Mouse (Mus musculus) CH12.LX (cell line): Measurements from ENCODE around the gene Amz2. TPM values are rescaled to one million over a fixed set of nuclear protein-coding genes. Genes with fewer than 3 reads are reported as not detected.

Experiments
- DNase-seq: peaks from one replicate; pipeline ENCODE4 v3.0.0-alpha.2; 2013; ENCODE audit errors: extremely low read depth
- H3K27ac ChIP-seq: 2 replicates; pipeline ENCODE4 v1.5.1; 2012; ENCODE audit warnings: low read depth, mild to moderate bottlenecking, control low read depth, moderate library complexity; ENCODE audit not compliant: insufficient read depth
- H3K27me3 ChIP-seq: replicated peaks from 2 replicates; pipeline ENCODE3; 2012; ENCODE audit warnings: inconsistent platforms
- H3K36me3 ChIP-seq, 2 experiments: replicated peaks in 1 of 2; 2 replicates each; pipeline versions ENCODE3 to v1.6.1; 2012; ENCODE audit warnings: inconsistent platforms in 1 of 2, low read length in 1 of 2, mild to moderate bottlenecking in 1 of 2, mixed read lengths in 1 of 2, moderate library complexity in 1 of 2; ENCODE audit not compliant: control insufficient read depth in 1 of 2, insufficient read depth in 1 of 2
- H3K4me1 ChIP-seq, 2 experiments: 2 replicates each; pipeline ENCODE4 v1.6.1; 2012; ENCODE audit warnings: inconsistent platforms in 1 of 2, moderate library complexity in 1 of 2; ENCODE audit not compliant: insufficient read depth in 2 of 2, control insufficient read depth in 1 of 2
- H3K4me2 ChIP-seq: 2 replicates; pipeline ENCODE4 v1.6.1; 2012; ENCODE audit warnings: low read depth, mild to moderate bottlenecking, control low read depth; ENCODE audit not compliant: poor library complexity, insufficient read depth, severe bottlenecking
- H3K4me3 ChIP-seq, 3 experiments: fragments of 150-350 bp in 1 of 3; sonication (generic) in 1 of 3; replicated peaks in 1 of 3; 2 replicates each; pipeline versions ENCODE3 to v1.5.1; 2011 to 2012; ENCODE audit warnings: low read depth in 2 of 3, low read length in 2 of 3, mild to moderate bottlenecking in 2 of 3, moderate library complexity in 2 of 3, control low read depth in 1 of 3, improper control_type of control experiment in 1 of 3, inconsistent platforms in 1 of 3, mixed read lengths in 1 of 3; ENCODE audit not compliant: poor library complexity in 1 of 3
- H3K79me2 ChIP-seq: replicated peaks from 2 replicates; pipeline ENCODE4 v1.6.1; 2012; ENCODE audit warnings: mild to moderate bottlenecking, moderate library complexity; ENCODE audit not compliant: control insufficient read depth, poor library complexity, insufficient read depth, severe bottlenecking; ENCODE audit errors: extremely low read depth
- H3K9ac ChIP-seq: 2 replicates; pipeline ENCODE4 v1.6.1; 2012; ENCODE audit warnings: low read depth, mild to moderate bottlenecking, control low read depth, moderate library complexity; ENCODE audit not compliant: insufficient read depth
- H3K9me3 ChIP-seq: replicated peaks from 2 replicates; pipeline ENCODE3; 2012; ENCODE audit warnings: low read length, inconsistent platforms, mixed read lengths
- BHLHE40 ChIP-seq: IDR thresholded peaks from 2 replicates; pipeline ENCODE4 v1.6.1; 2011; ENCODE audit warnings: mild to moderate bottlenecking, low read depth, low read length, improper control_type of control experiment
- CHD1 ChIP-seq: IDR thresholded peaks from 2 replicates; pipeline ENCODE4 v1.6.1; 2012; ENCODE audit warnings: low read depth, low read length, improper control_type of control experiment, inconsistent platforms
- E2F4 ChIP-seq: IDR thresholded peaks from 2 replicates; pipeline ENCODE4 v1.6.1; 2011; ENCODE audit warnings: low read depth, low read length, improper control_type of control experiment; ENCODE audit not compliant: insufficient replicate concordance
- ELF1 ChIP-seq: IDR thresholded peaks from 2 replicates; pipeline ENCODE4 v1.6.1; 2014; ENCODE audit warnings: low read depth, mild to moderate bottlenecking, inconsistent platforms, low read length, improper control_type of control experiment
- EP300 ChIP-seq: IDR thresholded peaks from 2 replicates; pipeline ENCODE4 v1.6.1; 2011; ENCODE audit warnings: low read length, improper control_type of control experiment
- ETS1 ChIP-seq: conservative IDR thresholded peaks from 2 replicates; pipeline ENCODE4 v1.6.1; 2012; ENCODE audit warnings: low read depth, mild to moderate bottlenecking, inconsistent platforms, low read length, improper control_type of control experiment, moderate library complexity
- GABPA ChIP-seq: IDR thresholded peaks from 2 replicates; pipeline ENCODE4 v1.6.1; 2012; ENCODE audit warnings: low read depth, low read length, improper control_type of control experiment, inconsistent platforms; ENCODE audit not compliant: insufficient replicate concordance
- IRF4 ChIP-seq: IDR thresholded peaks from 2 replicates; pipeline ENCODE4 v1.6.1; 2014; ENCODE audit warnings: low read depth, mild to moderate bottlenecking, inconsistent platforms, low read length, improper control_type of control experiment
- JUN ChIP-seq: IDR thresholded peaks from 2 replicates; pipeline ENCODE4 v1.6.1; 2011; ENCODE audit warnings: low read depth, mild to moderate bottlenecking, low read length, improper control_type of control experiment, moderate library complexity; ENCODE audit not compliant: insufficient read depth
- JUND ChIP-seq: conservative IDR thresholded peaks from 2 replicates; pipeline ENCODE4 v1.6.1; 2011; ENCODE audit warnings: low read depth, low read length, improper control_type of control experiment
- KAT2A ChIP-seq: IDR thresholded peaks from 2 replicates; pipeline ENCODE4 v1.6.1; 2012; ENCODE audit warnings: low read length, improper control_type of control experiment, inconsistent platforms; ENCODE audit not compliant: insufficient replicate concordance
- MAFK ChIP-seq: IDR thresholded peaks from 2 replicates; pipeline ENCODE4 v1.6.1; 2011; ENCODE audit warnings: low read length, improper control_type of control experiment; ENCODE audit not compliant: insufficient replicate concordance
- MAX ChIP-seq: IDR thresholded peaks from 2 replicates; pipeline ENCODE4 v1.6.1; 2011; ENCODE audit warnings: low read length, improper control_type of control experiment
- MAZ ChIP-seq: IDR thresholded peaks from 2 replicates; pipeline ENCODE4 v1.6.1; 2012; ENCODE audit warnings: low read depth, mild to moderate bottlenecking, inconsistent platforms, low read length, improper control_type of control experiment, moderate library complexity
- MEF2A ChIP-seq: IDR thresholded peaks from 2 replicates; pipeline ENCODE4 v1.6.1; 2014; ENCODE audit warnings: low read depth, mild to moderate bottlenecking, inconsistent platforms, low read length, improper control_type of control experiment, borderline replicate concordance
- MXI1 ChIP-seq: IDR thresholded peaks from 2 replicates; pipeline ENCODE4 v1.6.1; 2011; ENCODE audit warnings: mild to moderate bottlenecking, low read depth, low read length, improper control_type of control experiment
- MYC ChIP-seq: IDR thresholded peaks from 2 replicates; pipeline ENCODE4 v1.6.1; 2011; ENCODE audit warnings: low read depth, mild to moderate bottlenecking, improper control_type of control experiment, low read length
- NELFE ChIP-seq: IDR thresholded peaks from 2 replicates; pipeline ENCODE4 v1.6.1; 2011; ENCODE audit warnings: low read depth, low read length, improper control_type of control experiment
- POLR2A ChIP-seq: IDR thresholded peaks from 2 replicates; pipeline ENCODE4 v1.6.1; 2011; ENCODE audit warnings: low read depth, mild to moderate bottlenecking, improper control_type of control experiment, low read length
- POLR2AphosphoS2 ChIP-seq: IDR thresholded peaks from 2 replicates; pipeline ENCODE4 v1.6.1; 2011; ENCODE audit warnings: low read depth, low read length, improper control_type of control experiment
- RAD21 ChIP-seq: IDR thresholded peaks from 2 replicates; pipeline ENCODE4 v1.6.1; 2011; ENCODE audit warnings: low read depth, mild to moderate bottlenecking, low read length, improper control_type of control experiment, moderate library complexity
- RCOR1 ChIP-seq: conservative IDR thresholded peaks from 2 replicates; pipeline ENCODE4 v1.6.1; 2012; ENCODE audit warnings: low read depth, mild to moderate bottlenecking, inconsistent platforms, low read length, improper control_type of control experiment
- SIN3A ChIP-seq: IDR thresholded peaks from 2 replicates; pipeline ENCODE4 v1.6.1; 2012; ENCODE audit warnings: low read length, improper control_type of control experiment, inconsistent platforms
- SMC3 ChIP-seq: IDR thresholded peaks from 2 replicates; pipeline ENCODE4 v1.6.1; 2011; ENCODE audit warnings: low read depth, low read length, improper control_type of control experiment
- TCF12 ChIP-seq: IDR thresholded peaks from 2 replicates; pipeline ENCODE4 v1.6.1; 2014; ENCODE audit warnings: low read depth, mild to moderate bottlenecking, inconsistent platforms, low read length, improper control_type of control experiment
- UBTF ChIP-seq: IDR thresholded peaks from 2 replicates; pipeline ENCODE4 v1.6.1; 2012; ENCODE audit warnings: low read depth, mild to moderate bottlenecking, inconsistent platforms, low read length, improper control_type of control experiment, moderate library complexity
- USF1 ChIP-seq: IDR thresholded peaks from 2 replicates; pipeline ENCODE4 v1.6.1; 2014; ENCODE audit warnings: low read depth, mild to moderate bottlenecking, inconsistent platforms, low read length, improper control_type of control experiment
- USF2 ChIP-seq: conservative IDR thresholded peaks from 2 replicates; pipeline ENCODE4 v1.6.1; 2011; ENCODE audit warnings: low read depth, low read length, improper control_type of control experiment
- ZKSCAN1 ChIP-seq: IDR thresholded peaks from 2 replicates; pipeline ENCODE4 v1.6.1; 2012; ENCODE audit warnings: low read depth, inconsistent platforms, low read length, improper control_type of control experiment, borderline replicate concordance
- ZMIZ1 ChIP-seq: IDR thresholded peaks from 2 replicates; pipeline ENCODE4 v1.6.1; 2012; ENCODE audit warnings: low read depth, mild to moderate bottlenecking, inconsistent platforms, low read length, improper control_type of control experiment
- dilution Hi-C: fragments of 300-500 bp; cut with MboI; formaldehyde crosslinking; loops from 2 replicates; pipeline ENCODE4 v1.14.3; 2020; ENCODE audit warnings: low sequenced_read_pairs; ENCODE audit not compliant: extremely low pct_unique_long_range_greater_than_20kb, extremely low pct_ligation_motif_present
- in situ Hi-C: fragments of 300-500 bp; cut with MboI; formaldehyde crosslinking; loops from 3 replicates; pipeline ENCODE4 v1.14.3; 2019; ENCODE audit warnings: low sequenced_read_pairs, low pct_ligation_motif_present, low pct_unique_long_range_greater_than_20kb, mixed read lengths
- polyA plus RNA-seq: library from polyadenylated mRNA; unstranded; fragments of >175 nt; gene quantifications from 2 replicates; pipeline ENCODE4 v1.2.1, GENCODE M21; 2012; ENCODE audit warnings: low read depth; ENCODE audit not compliant: insufficient read length
- total RNA-seq, 2 experiments: library from RNA; depleted of rRNA; stranded (reverse); fragments of 300-350 nt in 1 of 2; fragments of >200 nt in 1 of 2; gene quantifications; 2 replicates each; pipeline ENCODE4 v1.2.3; 2012 to 2014

Gene Amz2
- total and polyA plus RNA-seq, 3 experiments, result 22.3 to 23.7 (median 23.3) TPM

- dilution Hi-C loops (no loop called here), in situ Hi-C loops (no loop called here)
- DNase-seq, result no peak
- H3K36me3 ChIP-seq, result peaks cover 3 to 36% of the 10 kb centered on the region in 2 experiments
- TF ChIP-seq POLR2A (no peak), POLR2AphosphoS2 (no peak), MEF2A (no peak), UBTF (no peak), CHD1 (no peak), SMC3 (no peak), TCF12 (no peak), MYC (no peak), RCOR1 (no peak), IRF4 (no peak), E2F4 (no peak), ETS1 (no peak), GABPA (no peak), EP300 (no peak), ZMIZ1 (no peak), USF2 (no peak), ELF1 (no peak), KAT2A (no peak), NELFE (no peak)
- H3K27ac ChIP-seq, result no peak overlapping the region
- H3K9ac ChIP-seq, result peak overlapping the region; percentile 47
- peak overlapping the region in 2 of 3 experiments; percentile 54 to 58 for H3K4me3 ChIP-seq
- no peaks in the 10 kb centered on the region for H3K27me3 ChIP-seq
- H3K4me1 ChIP-seq, result peaks cover 10 to 38% of the 10 kb centered on the region in 2 experiments
- H3K9me3 ChIP-seq, result no peaks in the 10 kb centered on the region
- H3K4me2 ChIP-seq, result peak overlapping the region; percentile 62; the same call in 1 of the 2 replicates
- H3K79me2 ChIP-seq, result no peaks in the 10 kb centered on the region
Measured at GRCm38 (mm10) chr11:109439209-109439608, 13.5 kb downstream of the Amz2 start.

GRCm38 (mm10) chr11:109439829-109440340 is 14.1 kb downstream of the Amz2 start:
- Histone ChIP-seq H3K36me3 (peaks cover 3 to 30% of the 10 kb centered on the region in 2 experiments), H3K4me2 (peak overlapping the region; percentile 62), H3K4me1 (peaks cover 6 to 32% of the 10 kb centered on the region in 2 experiments), H3K9me3 (no peaks in the 10 kb centered on the region), H3K79me2 (no peaks in the 10 kb centered on the region), H3K27ac (peak overlapping the region; percentile 1; the same call in 1 of the 2 replicates), H3K9ac (peak overlapping the region; percentile 47), H3K4me3 (peak overlapping the region; percentile 54 to 74 (median 58)), H3K27me3 (no peaks in the 10 kb centered on the region)
- dilution Hi-C loops (no loop called here), in situ Hi-C loops (loop anchor here (5.0 to 10.0 kb wide), 2 partner anchors 193 to 415 kb away; no protein-coding TSS in a partner anchor)
- peak; percentile 82 for DNase-seq
- no peak for TF ChIP-seq ZKSCAN1
- 0 out of 2 replicates have a peak, but pooled peaks have one; percentile 54 for TF ChIP-seq KAT2A
- TF ChIP-seq SMC3, result peak; percentile 29
- no peak for TF ChIP-seq CHD1
- TF ChIP-seq MYC, result no peak
- no peak for TF ChIP-seq MAFK
- no peak for TF ChIP-seq JUN
- TF ChIP-seq EP300, result peak; percentile 5; the same call in 1 of the 2 replicates
- TF ChIP-seq USF1, result no peak
- no peak; the same call in 1 of the 2 replicates for TF ChIP-seq RAD21
- TF ChIP-seq MEF2A, result peak; percentile 57
- TF ChIP-seq SIN3A, result no peak; the same call in 1 of the 2 replicates
- peak; percentile 64; the same call in 1 of the 2 replicates for TF ChIP-seq POLR2A
- TF ChIP-seq E2F4, result no peak
- 0 out of 2 replicates have a peak, but pooled peaks have one; percentile 16 for TF ChIP-seq IRF4
- TF ChIP-seq MAZ, result no peak
- TF ChIP-seq MAX, result peak; percentile 97
- TF ChIP-seq MXI1, result peak; percentile 62; the same call in 1 of the 2 replicates
- peak; percentile 20; the same call in 1 of the 2 replicates for TF ChIP-seq BHLHE40
- 0 out of 2 replicates have a peak, but pooled peaks have one; percentile 11 for TF ChIP-seq JUND
